Mouse (Mus musculus): ENCODE results near the gene Pgpep1.

DNA sequence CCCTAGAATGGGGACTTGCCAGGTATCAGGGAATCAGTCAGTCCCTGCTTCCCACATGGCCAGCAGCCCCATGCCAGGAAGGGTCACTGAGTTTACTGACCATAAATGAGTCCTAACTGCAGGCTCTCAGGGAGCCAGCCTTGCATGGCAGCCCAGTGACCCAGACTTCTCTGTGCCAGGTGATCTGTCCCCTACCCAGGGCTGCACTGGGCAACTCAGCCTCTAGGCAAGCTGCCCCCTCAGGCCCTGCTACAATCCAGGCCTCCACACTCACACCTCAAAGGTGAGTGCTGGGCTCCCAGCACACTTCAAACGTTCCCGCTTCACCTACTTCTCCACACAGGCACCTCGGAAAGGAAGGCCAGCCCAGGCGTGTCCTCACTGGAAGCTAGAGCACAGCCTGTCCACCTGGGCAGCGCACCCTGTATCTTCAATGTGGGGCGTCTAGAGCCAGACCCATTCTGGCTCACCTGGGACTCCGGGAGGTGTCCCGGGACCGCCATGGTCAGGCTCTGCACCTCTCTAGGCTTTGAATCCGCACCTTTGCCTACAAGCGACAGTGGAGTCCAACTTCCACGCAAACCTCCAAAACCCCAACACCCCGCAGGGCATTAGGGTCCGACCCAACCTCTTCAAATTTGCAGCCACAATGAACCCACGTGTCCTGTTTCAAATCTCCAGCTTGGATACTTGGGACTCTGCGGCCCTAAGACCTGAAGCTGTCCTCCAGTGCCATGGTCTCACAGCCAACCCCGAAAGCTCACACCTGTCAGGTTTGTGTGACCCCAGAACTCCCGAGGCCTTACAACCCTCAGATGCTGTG lies 53.2 kb downstream of the Pgpep1 start:
- TF ChIP-seq POLR2A (IDR thresholded peaks at IDR 0.05; ENCODE audit: extremely low read depth, insufficient read depth, low read length) (no peak), CTCF (IDR thresholded peaks at IDR 0.05; ENCODE audit: low read depth, low read length) (no peak)
